Mouse (Mus musculus) liver, adult (tissue): ENCODE data around the gene Rilpl1.

ENCODE experiments used
- GATA4 ChIP-seq: IDR thresholded peaks from 2 replicates; pipeline ENCODE4 v1.6.1; 2014; ENCODE audit warnings: mild to moderate bottlenecking, low read length; ENCODE audit not compliant: insufficient replicate concordance

Gene Rilpl1

GRCm38 (mm10) chr5:124530655-124531582 lies at the start of gene Rilpl1:
Gene Rilpl1, minus strand, starts transcription at chr5:124531391.
- TF ChIP-seq GATA4 = no peak

- TF ChIP-seq GATA4 = peak; percentile 68; the same call in 1 of the 2 replicates
Observed at GRCm38 (mm10) chr5:124578633-124579317, 47.6 kb upstream of the Rilpl1 start, which contains the start of the genes Eif2b1 and Gtf2h3. Gene Eif2b1, minus strand, starts transcription at chr5:124579131. Gene Gtf2h3, plus strand, starts transcription at chr5:124579140.

GRCm38 (mm10) chr5:124575467-124575866 lies 44.3 kb upstream of the Rilpl1 start:
- TF ChIP-seq GATA4 = no peak

- TF ChIP-seq GATA4 = no peak
Observed at GRCm38 (mm10) chr5:124571068-124571467, 39.9 kb upstream of the Rilpl1 start.

- TF ChIP-seq GATA4 = no peak
Observed at GRCm38 (mm10) chr5:124555145-124555544, 24.0 kb upstream of the Rilpl1 start.

- TF ChIP-seq GATA4 = no peak
Observed at GRCm38 (mm10) chr5:124553607-124554006, 22.4 kb upstream of the Rilpl1 start.

GRCm38 (mm10) chr5:124552558-124553307 lies 21.5 kb upstream of the Rilpl1 start, which contains the start of gene Ddx55:
Gene Ddx55, plus strand, starts transcription at chr5:124552864.
- TF ChIP-seq GATA4 = no peak

- no peak for TF ChIP-seq GATA4
Observed at GRCm38 (mm10) chr5:124552094-124552472, 20.9 kb upstream of the Rilpl1 start.

- TF ChIP-seq GATA4 = no peak
Observed at GRCm38 (mm10) chr5:124541602-124541973, 10.4 kb upstream of the Rilpl1 start.

GRCm38 (mm10) chr5:124540905-124541601 lies 9.9 kb upstream of the Rilpl1 start:
- no peak for TF ChIP-seq GATA4

- no peak; the same call in 1 of the 2 replicates for TF ChIP-seq GATA4
Observed at GRCm38 (mm10) chr5:124540383-124540786, 9.2 kb upstream of the Rilpl1 start, which contains the start of gene Tmed2. Gene Tmed2, plus strand, starts transcription at chr5:124540695.

- TF ChIP-seq GATA4 = no peak
Observed at GRCm38 (mm10) chr5:124539905-124540304, 8.7 kb upstream of the Rilpl1 start.

- TF ChIP-seq GATA4 = no peak
Observed at GRCm38 (mm10) chr5:124538813-124539792, 7.9 kb upstream of the Rilpl1 start.
